Mouse (Mus musculus) retina, postnatal 1 day (tissue): ENCODE measurements around the gene Fos.

Experiments used
- DNase-seq: peaks from one replicate; pipeline ENCODE4 v3.0.0-alpha.2; 2012

Gene Fos

DNA sequence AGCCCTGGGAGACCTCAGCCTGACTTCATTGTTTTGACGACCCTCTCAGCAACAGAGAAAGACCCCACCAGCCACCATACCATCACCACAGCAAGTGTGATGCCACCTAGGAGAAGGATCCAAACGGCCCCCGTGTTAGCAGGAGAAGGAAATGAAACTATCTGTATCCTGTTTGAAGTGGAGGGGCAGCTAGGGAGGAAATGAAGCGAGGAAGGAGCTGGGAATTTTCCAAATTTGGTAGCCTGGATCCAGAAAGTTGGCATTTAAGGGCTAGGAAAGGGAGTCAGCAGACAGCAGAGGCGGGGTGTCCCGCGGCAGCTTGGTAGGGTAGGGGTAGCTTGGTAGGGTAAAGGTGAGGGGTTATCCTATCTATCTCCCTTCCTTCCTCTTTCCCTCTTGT is 10.9 kb upstream of the Fos start:
- DNase-seq: no peak

DNA sequence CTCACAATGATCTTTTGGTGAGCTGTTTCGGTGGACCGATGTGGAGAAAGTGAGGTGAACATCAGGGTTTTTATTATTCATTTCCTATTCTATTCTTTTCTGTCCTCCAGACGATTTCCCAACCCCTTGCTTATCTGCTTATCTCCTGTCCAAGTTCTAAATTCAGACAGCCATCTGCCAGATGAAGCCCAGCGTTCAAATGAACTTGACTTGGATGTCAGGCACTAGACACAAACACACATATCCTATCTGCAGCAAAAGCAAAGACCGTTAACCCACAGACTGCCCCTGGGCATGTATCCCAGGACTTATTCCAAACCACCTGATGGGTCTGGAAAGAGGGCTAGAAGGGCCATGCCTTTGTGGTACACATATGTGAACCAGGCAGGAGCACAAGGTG is 9.3 kb upstream of the Fos start:
- DNase-seq: no peak

DNA sequence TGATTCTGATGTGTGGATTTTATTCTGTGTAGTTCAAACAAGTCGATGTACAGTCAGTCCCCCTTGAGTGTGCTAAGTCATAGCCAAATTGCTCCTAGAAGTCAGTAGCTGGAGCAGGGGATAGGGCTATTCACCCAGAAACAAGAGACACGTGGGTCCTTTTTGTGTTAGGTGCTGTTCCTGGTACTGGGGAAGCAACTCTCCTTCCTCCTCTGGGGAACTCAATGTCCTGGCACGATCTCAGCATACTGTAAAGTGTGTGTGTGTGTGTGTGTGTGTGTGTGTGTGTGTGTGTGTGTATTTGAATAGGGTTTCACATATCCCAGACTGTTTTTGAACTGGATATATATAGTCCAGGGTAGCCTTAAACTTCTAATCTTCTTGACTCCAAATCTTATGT is 8.8 kb upstream of the Fos start:
- DNase-seq: no peak

DNA sequence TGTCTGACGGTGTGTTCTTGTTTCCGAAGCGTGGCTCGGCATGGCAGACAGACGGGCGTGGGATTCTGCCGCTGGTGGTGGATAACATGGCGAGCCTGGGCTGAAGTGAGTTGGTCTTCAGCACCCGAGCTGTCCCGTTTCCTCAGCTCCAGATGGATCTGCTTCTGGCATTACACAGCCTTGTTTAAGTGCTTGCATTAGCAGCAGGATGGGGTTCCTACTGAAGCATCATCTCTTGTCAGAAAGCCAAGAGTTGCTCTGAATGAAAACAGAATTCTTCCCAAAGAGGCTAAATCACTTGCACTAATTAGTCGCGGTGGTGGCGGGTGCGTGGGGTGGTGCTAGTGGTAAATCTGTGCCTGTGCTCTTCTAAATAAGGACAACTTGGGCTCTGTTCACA is 5.8 kb upstream of the Fos start:
- no peak for DNase-seq

DNA sequence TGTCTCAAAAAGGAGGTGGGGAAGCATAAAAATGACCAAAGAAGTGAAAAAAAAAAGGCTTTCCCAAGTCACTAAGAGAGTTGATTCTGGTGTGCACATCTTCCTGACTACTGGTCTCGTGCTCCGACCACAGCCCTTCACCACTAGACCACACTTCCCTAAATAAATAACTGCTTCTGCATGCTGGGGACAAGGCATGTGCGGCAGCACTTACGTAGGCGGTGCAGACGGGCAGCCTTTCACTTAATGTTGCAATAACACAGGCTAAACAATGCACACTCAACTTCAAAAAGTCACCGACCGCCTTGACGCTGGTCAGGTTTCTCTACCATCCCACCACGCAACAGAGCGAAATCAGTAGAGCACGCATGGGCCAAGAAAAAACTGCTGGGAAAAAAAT is 5.0 kb upstream of the Fos start:
- no peak for DNase-seq

DNA sequence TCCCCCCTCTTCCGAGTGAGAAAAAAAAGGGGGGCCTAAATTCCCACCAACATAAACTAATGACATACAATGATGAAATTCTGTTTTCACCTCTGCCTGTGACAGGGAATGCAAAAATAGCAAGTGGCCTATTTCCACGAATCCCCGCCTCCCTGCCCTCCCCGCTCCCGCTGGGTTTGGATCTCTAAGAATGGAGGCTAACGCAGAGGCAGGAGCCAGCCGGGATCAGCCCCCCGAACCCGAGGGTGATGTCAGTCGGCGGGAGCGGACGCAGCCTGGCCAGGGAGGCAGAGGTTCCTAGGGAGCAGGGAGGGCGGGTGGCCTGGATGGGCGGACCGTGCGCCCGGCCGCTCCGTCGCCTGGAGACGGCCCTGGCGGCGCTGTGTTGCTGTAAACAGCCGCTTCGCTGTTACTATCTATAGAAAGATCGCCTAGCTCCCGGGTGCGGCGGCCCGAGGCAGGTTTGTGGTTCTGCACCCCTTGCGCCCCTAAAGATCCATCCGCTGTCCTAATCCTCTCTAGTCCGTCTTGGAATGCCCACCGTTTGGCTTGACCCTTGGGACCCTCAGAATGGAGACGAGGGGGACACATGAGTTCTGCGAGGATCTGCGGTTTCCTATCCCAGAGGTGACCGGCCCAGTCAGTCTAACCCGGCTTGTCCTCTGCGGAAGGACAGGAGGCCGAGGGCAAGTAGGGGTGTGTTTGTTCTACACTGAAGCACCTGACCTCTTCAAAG is 1.6 kb upstream of the Fos start:
- peak; percentile 94 for DNase-seq

DNA sequence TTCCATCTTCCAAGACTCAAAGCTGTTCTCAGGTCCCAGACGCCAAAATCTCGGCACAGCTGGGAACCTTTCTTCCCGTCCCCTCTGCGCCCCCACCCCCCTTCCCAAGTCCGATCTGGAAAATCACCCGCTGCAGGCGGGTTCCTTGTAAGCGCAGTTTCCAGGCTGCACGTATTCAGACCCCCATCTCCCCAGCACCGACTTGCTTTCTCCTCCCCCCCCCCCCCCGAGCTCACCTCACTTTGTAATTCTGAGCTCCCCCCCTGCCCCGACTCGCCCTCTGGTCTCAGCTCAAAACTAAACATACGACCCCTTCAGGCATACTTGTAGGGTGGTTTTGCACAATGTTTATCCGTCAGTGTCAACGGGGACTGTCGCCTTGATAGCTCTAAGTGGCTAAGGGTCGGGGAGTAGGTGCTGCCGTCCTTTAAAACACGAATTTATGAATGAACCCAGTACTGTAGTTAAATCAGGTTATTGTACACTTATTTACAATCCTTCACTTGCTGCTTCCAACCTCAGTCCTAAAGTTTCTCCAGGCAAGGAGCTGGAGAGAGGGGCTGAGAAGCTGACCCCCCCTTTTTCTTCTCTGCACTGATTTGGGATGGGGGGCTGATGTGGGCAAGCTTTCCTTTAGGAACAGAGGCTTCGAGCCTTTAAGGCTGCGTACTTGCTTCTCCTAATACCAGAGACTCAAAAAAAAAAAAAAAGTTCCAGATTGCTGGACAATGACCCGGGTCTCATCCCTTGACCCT is 857 bp upstream of the Fos start:
- peak; percentile 64 for DNase-seq

DNA sequence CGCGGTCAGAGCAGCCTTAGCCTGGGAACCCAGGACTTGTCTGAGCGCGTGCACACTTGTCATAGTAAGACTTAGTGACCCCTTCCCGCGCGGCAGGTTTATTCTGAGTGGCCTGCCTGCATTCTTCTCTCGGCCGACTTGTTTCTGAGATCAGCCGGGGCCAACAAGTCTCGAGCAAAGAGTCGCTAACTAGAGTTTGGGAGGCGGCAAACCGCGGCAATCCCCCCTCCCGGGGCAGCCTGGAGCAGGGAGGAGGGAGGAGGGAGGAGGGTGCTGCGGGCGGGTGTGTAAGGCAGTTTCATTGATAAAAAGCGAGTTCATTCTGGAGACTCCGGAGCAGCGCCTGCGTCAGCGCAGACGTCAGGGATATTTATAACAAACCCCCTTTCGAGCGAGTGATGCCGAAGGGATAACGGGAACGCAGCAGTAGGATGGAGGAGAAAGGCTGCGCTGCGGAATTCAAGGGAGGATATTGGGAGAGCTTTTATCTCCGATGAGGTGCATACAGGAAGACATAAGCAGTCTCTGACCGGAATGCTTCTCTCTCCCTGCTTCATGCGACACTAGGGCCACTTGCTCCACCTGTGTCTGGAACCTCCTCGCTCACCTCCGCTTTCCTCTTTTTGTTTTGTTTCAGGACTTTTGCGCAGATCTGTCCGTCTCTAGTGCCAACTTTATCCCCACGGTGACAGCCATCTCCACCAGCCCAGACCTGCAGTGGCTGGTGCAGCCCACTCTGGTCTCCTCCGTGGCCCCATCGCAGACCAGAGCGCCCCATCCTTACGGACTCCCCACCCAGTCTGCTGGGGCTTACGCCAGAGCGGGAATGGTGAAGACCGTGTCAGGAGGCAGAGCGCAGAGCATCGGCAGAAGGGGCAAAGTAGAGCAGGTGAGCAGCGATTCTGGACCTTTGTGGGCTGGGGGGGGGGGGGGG is 875 bp downstream of the Fos start:
- peak; percentile 72 for DNase-seq

DNA sequence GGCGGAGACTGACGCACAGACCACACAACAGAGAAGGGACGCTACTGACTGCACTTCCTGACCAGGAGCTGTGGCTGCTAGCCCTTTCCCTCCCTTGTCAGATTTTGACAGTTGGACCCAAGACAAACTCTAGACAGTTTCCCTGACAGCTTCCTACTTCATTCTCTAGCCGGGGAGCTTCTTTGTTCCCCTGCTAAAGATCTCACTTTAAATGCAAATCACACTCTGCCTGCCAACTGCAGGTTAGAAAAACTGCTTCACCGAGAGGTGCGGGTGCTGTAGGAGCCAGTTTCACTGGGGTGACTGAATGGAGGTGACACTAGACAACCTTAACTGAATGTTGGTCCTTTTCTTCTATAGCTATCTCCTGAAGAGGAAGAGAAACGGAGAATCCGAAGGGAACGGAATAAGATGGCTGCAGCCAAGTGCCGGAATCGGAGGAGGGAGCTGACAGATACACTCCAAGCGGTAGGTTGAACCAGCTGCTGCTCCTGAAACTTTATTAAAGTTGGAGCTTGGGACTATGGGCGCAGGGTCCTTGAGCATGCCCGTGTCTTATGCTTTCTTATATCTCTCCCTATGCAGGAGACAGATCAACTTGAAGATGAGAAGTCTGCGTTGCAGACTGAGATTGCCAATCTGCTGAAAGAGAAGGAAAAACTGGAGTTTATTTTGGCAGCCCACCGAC is 1.7 kb downstream of the Fos start:
- no peak for DNase-seq

DNA sequence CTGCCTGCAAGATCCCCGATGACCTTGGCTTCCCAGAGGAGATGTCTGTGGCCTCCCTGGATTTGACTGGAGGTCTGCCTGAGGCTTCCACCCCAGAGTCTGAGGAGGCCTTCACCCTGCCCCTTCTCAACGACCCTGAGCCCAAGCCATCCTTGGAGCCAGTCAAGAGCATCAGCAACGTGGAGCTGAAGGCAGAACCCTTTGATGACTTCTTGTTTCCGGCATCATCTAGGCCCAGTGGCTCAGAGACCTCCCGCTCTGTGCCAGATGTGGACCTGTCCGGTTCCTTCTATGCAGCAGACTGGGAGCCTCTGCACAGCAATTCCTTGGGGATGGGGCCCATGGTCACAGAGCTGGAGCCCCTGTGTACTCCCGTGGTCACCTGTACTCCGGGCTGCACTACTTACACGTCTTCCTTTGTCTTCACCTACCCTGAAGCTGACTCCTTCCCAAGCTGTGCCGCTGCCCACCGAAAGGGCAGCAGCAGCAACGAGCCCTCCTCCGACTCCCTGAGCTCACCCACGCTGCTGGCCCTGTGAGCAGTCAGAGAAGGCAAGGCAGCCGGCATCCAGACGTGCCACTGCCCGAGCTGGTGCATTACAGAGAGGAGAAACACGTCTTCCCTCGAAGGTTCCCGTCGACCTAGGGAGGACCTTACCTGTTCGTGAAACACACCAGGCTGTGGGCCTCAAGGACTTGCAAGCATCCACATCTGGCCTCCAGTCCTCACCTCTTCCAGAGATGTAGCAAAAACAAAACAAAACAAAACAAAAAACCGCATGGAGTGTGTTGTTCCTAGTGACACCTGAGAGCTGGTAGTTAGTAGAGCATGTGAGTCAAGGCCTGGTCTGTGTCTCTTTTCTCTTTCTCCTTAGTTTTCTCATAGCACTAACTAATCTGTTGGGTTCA is 2.5 kb downstream of the Fos start:
- no peak for DNase-seq

DNA sequence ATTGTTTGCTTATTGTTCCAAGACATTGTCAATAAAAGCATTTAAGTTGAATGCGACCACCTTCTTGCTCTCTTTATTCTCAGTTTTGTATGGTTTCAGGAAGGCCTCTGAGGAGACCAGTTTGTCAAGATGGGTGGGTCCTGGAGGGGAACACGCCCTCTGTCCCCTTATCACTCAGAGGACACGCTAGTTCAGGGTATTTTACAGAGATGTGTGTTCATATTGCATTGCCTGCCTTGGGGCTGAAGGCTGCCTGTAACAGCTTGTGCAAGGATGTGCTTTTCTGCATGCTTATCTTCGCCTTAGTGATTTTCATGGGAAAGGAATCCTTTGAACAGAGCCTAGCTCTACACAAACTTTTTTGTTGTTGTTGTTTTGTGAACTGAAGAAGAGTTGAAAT is 3.5 kb downstream of the Fos start:
- DNase-seq: no peak

DNA sequence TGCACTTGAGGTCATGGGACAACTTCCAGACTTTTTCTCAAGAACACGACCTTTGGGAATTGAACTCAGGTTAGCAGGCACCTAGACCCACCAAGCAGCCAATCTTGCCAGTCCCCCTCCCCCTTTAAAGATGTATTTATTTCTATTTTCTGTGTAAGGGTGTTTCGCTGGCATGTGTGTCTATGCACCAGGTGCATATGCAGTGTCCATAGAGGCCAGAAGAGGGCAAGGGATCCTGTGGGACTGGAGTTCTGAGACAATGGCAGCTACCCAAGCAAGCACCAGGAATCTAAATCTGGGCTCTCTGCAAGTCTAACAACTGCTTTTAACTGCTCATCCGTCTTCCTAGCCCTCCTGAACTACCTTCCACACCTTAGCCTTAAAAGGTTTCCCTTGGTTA is 4.1 kb downstream of the Fos start:
- DNase-seq: no peak

DNA sequence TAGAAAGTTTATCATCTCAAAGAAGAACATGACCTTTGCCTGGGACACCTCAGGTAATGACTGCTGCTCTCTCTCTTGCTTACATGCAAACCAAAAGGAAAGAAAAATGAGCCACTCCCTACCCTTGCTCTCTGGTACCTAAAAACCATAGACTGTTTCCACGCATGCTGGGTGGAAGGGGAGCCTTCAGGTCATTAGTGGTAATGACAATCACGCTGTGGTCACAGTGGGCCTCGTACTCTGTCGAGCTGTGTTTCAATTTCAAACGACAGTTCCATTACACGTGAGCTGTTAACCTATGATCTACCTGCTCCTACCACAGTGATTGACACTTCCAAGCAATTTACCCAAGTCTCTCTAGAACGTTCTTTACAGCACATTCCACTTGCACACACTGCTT is 5.0 kb downstream of the Fos start:
- no peak for DNase-seq

DNA sequence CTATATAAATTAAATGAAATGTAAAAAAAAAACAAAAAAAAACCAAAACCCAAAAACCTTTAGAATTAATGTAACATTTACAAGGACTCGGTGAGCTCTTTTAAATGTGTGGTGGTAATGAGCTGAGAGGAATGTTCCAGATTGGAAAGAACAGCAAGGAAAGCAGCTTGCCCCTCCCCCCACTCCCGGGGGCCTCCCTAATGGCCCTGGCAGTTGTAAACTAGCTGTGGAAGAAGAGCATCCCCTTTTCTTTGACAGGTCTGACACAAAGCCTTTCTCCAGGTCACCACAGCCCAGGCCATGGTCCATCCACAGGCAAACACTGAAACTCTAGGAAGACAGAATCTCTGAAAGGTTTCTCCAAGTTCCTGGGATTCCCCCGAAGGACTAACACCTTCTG is 5.5 kb downstream of the Fos start:
- no peak for DNase-seq

DNA sequence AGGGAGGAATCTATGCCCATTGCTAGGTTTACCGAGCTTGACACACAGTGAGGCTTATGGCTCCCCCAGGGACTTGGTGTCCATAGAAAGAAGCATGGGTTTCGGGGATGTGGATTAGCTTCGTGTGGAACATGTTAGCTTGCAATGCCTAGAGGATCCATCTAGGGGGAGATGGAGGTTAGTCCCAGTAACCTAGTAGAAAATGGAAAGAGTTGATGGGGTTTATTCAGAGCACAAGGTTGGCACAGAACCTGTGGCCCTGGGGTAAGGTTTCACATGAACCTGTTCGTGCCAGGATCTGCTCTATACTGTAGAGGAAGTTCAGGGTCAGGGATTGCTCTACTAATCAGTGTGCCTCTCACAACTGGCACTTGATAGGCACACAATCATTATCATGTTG is 9.5 kb downstream of the Fos start:
- peak; percentile 54 for DNase-seq

DNA sequence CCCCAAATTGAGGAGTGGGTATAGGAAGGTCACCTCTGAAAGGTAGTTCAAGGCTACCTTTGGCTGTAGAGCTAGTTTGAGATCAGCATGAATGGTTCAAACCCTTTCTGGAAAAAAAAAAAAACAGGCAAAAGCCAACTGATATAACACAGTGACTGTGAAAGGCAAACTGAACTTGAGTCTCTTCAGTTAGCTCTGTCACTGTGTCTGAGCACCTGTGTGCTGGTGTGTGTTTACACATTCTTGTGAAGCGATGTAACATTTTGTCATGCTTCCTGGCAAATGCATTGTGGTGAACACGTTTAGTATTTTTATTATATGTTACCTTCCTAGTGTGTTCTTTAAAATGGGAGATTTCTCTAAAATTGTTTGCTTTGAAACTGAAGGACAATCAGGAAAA is 11.0 kb downstream of the Fos start:
- DNase-seq: no peak

DNA sequence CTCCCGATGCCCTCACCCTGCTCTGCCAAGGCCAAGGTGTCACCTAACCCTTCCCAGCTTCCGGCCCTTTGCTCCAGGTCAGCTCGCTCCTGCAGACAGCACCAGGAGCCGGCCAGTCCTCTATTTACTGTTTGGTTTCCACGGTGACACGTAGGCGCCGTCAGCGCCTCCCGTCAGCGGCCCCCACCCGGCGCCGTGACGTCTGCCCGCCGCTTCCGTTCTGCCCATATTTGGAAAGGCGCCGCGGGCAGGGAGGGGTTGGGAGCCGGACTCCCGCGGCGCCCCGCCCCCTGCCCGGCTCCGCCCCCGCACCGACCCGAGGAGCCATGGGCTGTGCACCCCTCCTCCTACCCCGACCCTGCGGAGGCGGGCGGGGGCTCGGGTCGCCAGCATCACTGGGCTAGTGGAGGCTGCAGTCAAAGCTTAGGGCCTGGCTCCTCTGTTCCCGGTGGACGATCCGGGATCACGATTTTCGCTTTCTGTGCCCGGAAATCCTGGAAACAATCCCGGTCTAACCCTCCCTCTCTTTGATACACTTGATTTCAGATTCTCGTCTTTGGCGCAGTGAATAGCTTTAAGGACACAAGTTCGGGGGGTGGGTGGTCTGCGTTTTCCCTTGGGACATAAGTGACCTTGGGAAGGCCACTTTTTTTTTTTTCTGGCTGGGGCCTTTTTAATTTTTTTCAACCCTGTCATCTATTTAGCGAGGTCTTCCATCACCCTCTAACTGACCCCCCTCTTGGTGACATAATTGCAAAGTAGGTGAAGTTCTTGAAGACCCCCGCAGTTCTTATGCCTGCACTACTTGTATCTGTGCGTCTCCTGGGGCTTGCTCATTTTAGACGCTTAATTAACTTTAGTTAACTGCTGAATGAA is 12.4 kb downstream of the Fos start:
- peak; percentile 98 for DNase-seq

DNA sequence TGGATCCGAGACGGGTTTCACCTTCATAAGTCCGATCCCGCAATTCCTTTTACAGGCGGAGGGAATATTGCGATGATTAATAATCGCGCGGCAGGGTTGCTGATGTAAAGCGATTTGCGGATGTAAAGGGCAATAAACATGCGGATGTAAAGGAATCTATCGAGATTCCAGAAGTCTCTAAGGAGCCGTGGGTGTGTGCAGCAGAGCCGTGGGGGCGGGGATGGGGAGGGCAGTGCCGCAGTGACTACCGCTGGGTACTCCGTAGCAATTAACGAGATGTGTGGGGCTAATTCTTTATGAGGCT is 13.0 kb downstream of the Fos start:
- peak; percentile 51 for DNase-seq

DNA sequence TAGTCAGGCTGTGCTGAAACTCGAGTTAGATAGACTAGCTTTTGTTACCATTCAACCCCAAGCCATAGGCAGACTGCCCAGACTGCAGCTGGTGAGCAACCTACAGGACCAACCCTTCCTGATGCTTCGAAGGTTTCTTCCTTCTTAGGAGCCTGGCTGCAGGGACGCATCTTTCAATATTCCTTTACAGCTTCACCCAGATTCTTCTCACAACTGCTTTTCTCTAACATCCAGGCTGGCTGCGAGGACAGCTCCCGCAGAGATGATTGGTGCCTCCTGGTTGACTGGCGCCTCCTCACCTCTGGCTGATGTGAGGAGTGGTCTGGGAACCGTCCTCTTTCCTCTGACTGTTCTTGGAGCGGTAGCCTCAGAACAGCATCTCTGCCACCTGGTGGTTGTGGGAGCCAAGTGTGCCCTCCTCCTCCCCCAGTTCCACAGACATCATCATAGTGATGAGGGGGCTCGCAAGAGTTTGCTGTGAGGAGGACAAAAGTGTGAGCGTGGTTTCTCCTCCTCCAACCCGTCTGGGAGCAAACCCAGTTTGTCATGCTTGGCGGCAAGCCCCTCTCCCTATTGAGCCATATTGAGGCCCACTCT is 14.0 kb downstream of the Fos start:
- DNase-seq: peak; percentile 87

DNA sequence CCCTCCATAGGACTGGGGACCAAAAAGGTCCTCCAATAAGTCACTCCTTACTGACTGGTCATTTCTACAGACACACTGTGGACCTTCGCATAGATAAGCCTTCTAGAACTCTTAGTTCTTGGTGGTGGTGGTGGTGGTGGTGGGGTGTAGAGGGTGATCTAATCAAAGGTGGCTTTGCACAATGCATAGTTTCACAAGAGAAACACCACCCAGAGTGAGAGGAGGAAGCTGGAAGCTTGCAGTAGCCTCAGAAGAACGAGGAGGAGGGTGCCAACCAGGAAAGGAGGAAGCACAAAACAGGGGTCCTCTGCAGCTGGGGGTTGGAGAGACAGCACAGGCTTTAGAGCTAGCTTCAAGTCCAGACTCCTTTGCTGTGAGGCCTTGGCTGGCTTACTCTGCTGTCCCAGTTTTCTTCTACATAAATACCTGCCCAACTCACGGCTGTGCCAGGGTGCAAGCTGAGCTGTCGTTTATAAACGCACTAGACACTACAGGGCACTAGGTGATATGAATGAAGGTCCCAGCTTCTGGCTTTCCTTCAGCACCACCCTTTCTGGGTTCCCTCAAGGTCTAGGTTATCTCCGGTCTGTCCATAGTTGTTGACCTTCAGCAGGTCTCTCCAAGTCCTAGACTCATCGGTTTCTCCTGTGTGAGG is 15.7 kb downstream of the Fos start:
- no peak for DNase-seq
